Mouse (Mus musculus) liver, embryonic 14.5 days (tissue): ENCODE results near the gene Ptx4.

Experiments used
- CTCF ChIP-seq: IDR thresholded peaks from 2 replicates; pipeline ENCODE4 v1.5.1; 2016; ENCODE audit warnings: antibody characterized with exemption, low read depth, control low read depth
- EP300 ChIP-seq: IDR thresholded peaks from 2 replicates; pipeline ENCODE4 v1.6.1; 2016; ENCODE audit warnings: antibody characterized with exemption, low read depth

DNA sequence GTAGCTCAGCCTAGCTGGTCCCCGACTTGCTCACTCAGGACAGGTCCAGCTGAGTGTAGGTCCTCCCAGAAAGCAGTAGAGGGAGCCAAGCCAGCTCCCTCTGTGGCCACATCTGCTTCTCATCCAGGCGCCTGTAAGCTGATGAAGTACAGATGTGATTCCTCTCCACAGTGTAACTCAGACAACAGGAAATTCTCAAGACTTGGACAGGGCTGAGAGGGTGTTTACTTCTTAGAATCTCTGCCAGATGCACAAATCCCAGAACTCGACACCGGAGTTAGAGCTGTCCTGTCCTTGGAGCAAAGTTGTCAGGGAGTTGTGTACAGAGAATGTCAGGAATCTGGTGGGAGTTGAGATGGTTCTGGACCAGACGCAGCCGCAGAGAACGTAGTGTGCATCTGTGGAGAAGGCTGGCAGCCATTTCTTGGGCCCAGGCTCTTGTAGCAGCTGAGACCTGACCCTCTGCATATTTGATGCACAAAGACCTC lies 37.1 kb upstream of the Ptx4 start, which contains the start of gene Tmem204:
- peak; percentile 84 for TF ChIP-seq CTCF
- TF ChIP-seq EP300, result no peak
